In genomic region chr1:128275908-128276307, GRCm38 (mm10) we compare ENCODE assay signal across 22 mouse cellular contexts. TPM values are rescaled to one million over a fixed set of nuclear protein-coding genes. Genes with fewer than 3 reads are reported as not detected.
DNase-seq lines count a peak whose midpoint lies in the region; ATAC-seq and TF ChIP-seq lines count a peak whose summit lies in the region.
"Had no signal": no experiment of that assay in that cellular context is flagged by ENCODE, and none has a peak within 500 bp of the region (broad histone marks: within the 10 kb centered on the region; RNA-seq: fewer than 3 reads in every experiment).

No protein-coding gene starts in this region.

- no peak for TF ChIP-seq EP300 in liver, postnatal 0 days (IDR thresholded peaks at IDR 0.05; ENCODE audit: low read depth)

- H3K4me2 ChIP-seq in liver, embryonic 12.5 days: no peak overlapping the region
- H3K4me2 ChIP-seq in liver, postnatal 0 days (ENCODE audit: low read depth, low read length): no peak overlapping the region
- H3K4me2 ChIP-seq: embryonic facial prominence, embryonic 12.5 days; forebrain, embryonic 13.5 days; heart, embryonic 13.5 days; hindbrain, embryonic 15.5 days had no signal

- H3K9ac ChIP-seq in liver, embryonic 12.5 days: no peak overlapping the region
- H3K9ac ChIP-seq in liver, postnatal 0 days (replicated peaks): no peak overlapping the region
- H3K9ac ChIP-seq: embryonic facial prominence, embryonic 12.5 days; forebrain, embryonic 13.5 days; forebrain, postnatal 0 days; heart, embryonic 13.5 days; hindbrain, embryonic 15.5 days had no signal

- no peak for TF ChIP-seq CTCF in liver, postnatal 0 days (IDR thresholded peaks at IDR 0.05; ENCODE audit: low read depth)

- peaks cover 6% of the 10 kb centered on the region for H3K4me1 ChIP-seq in liver, embryonic 12.5 days
- no peaks in the 10 kb centered on the region for H3K4me1 ChIP-seq in liver, postnatal 0 days (ENCODE audit: insufficient read depth)
- H3K4me1 ChIP-seq: embryonic facial prominence, embryonic 12.5 days; forebrain, embryonic 13.5 days; heart, embryonic 13.5 days; hindbrain, embryonic 15.5 days had no signal

- H3K4me3 ChIP-seq in liver, embryonic 12.5 days: no peak overlapping the region
- no peak overlapping the region for H3K4me3 ChIP-seq in liver, postnatal 0 days (ENCODE audit: low read depth, low read length)
- H3K4me3 ChIP-seq: embryonic facial prominence, embryonic 12.5 days; forebrain, embryonic 13.5 days; heart, embryonic 13.5 days; hindbrain, embryonic 15.5 days had no signal

- ATAC-seq in liver, embryonic 12.5 days: peak; percentile 68
- no peak for ATAC-seq in liver, postnatal 0 days
- ATAC-seq in erythroid progenitor cell, adult 5-6 weeks (replicated peaks; ENCODE audit: low FRiP score, poor library complexity, severe bottlenecking): peak; percentile 77
- peak; percentile 63 for ATAC-seq in megakaryocyte progenitor cell, adult 5-6 weeks (replicated peaks; ENCODE audit: poor library complexity)
- ATAC-seq: forebrain, embryonic 13.5 days; forebrain, postnatal 0 days had no signal

- DNase-seq in liver, postnatal 0 days: no peak
- peak; percentile 27 for DNase-seq in c-Kit-positive CD71-positive TER-119-negative erythroid progenitor cells, embryonic 14.5 days (ENCODE audit: low read depth)
- no peak for DNase-seq in thymus, adult 18-20 months
- DNase-seq in kidney, adult 18-20 months: no peak
- no peak for DNase-seq in cerebellum, adult 8-10 months
- DNase-seq: adrenal gland, adult 2 months; adrenal gland, postnatal 25 days; cerebellum, adult 2 months; cerebellum, postnatal 14 days; forebrain, postnatal 0 days; gastrocnemius, postnatal 14 days; heart, postnatal 36 days had no signal

- H3K27me3 ChIP-seq in liver, embryonic 12.5 days (replicated peaks): no peaks in the 10 kb centered on the region
- H3K27me3 ChIP-seq in liver, postnatal 0 days (ENCODE audit: insufficient read depth, low read length): no peaks in the 10 kb centered on the region
- H3K27me3 ChIP-seq: CH12.LX; embryonic facial prominence, embryonic 12.5 days; forebrain, embryonic 13.5 days; heart, embryonic 13.5 days; hindbrain, embryonic 15.5 days had no signal

- H3K36me3 ChIP-seq in liver, embryonic 12.5 days: peaks cover 93% of the 10 kb centered on the region
- peaks cover 67% of the 10 kb centered on the region for H3K36me3 ChIP-seq in liver, postnatal 0 days (replicated peaks; ENCODE audit: insufficient read depth, low read length)

- H3K27ac ChIP-seq in liver, embryonic 12.5 days: no peak overlapping the region
- H3K27ac ChIP-seq in liver, postnatal 0 days (ENCODE audit: low read depth): no peak overlapping the region
- H3K27ac ChIP-seq: embryonic facial prominence, embryonic 12.5 days; forebrain, embryonic 13.5 days; heart, embryonic 13.5 days; hindbrain, embryonic 15.5 days had no signal

- no peaks in the 10 kb centered on the region for H3K9me3 ChIP-seq in liver, embryonic 12.5 days (replicated peaks)
- no peaks in the 10 kb centered on the region for H3K9me3 ChIP-seq in liver, postnatal 0 days (ENCODE audit: low read length)
- H3K9me3 ChIP-seq: embryonic facial prominence, embryonic 12.5 days; forebrain, embryonic 13.5 days; heart, embryonic 13.5 days; hindbrain, embryonic 15.5 days had no signal

- WGBS in liver, embryonic 12.5 days (ENCODE audit: insufficient replicate concordance): 65% methylated on average over 1 of the region's 1 CpGs
- 65% methylated on average over 1 of the region's 1 CpGs for WGBS in liver, postnatal 0 days (ENCODE audit: insufficient replicate concordance)

RNA-seq across cellular contexts. Expression of gene Ubxn4, which starts 32.1 kb away (rescaled TPM):
- 43.1 and 43.5 TPM in 2 replicates for polyA plus RNA-seq in liver, embryonic 12.5 days (2016; fragmentation: Nextera tagmentation; extraction: Ambion mirVana)
- polyA plus RNA-seq in liver, postnatal 0 days (2015; fragmentation: Nextera tagmentation; extraction: Ambion mirVana): 33.1 and 35.1 TPM in 2 replicates
- total RNA-seq in erythroid progenitor cell, adult 5-6 weeks (2015; ENCODE audit: low replicate concordance): 10.1 and 13.4 TPM in 2 replicates
- total RNA-seq in erythroid progenitor cell, adult 5-6 weeks (2017; ENCODE audit: low replicate concordance): 52.7 and 62.5 TPM in 2 replicates
- 48.2 and 55.7 TPM in 2 replicates for total RNA-seq in megakaryocyte progenitor cell, adult 5-6 weeks (2015)
- 79.7 and 95.5 TPM in 2 replicates for total RNA-seq in megakaryocyte progenitor cell, adult 5-6 weeks (2017)

RNA-seq across cellular contexts. Expression of gene Lct, which starts 52.2 kb away (rescaled TPM):
- polyA plus RNA-seq in liver, embryonic 12.5 days (2016; fragmentation: Nextera tagmentation; extraction: Ambion mirVana): 0.05 TPM in 1 of 2 replicates, not detected in the other
- polyA plus RNA-seq in liver, postnatal 0 days (2015; fragmentation: Nextera tagmentation; extraction: Ambion mirVana): 0.07 TPM in 1 of 2 replicates, not detected in the other
- total RNA-seq in erythroid progenitor cell, adult 5-6 weeks (2015; ENCODE audit: low replicate concordance): 0.36 TPM in 1 of 2 replicates, not detected in the other
- total RNA-seq in erythroid progenitor cell, adult 5-6 weeks (2017; ENCODE audit: low replicate concordance): 0.26 TPM in 1 of 2 replicates, not detected in the other
- 0.07 and 0.20 TPM in 2 replicates for total RNA-seq in megakaryocyte progenitor cell, adult 5-6 weeks (2015)
- total RNA-seq in megakaryocyte progenitor cell, adult 5-6 weeks (2017): 0.75 TPM in 1 of 2 replicates, not detected in the other
- total RNA-seq: gastrocnemius, adult 18-20 months; gastrocnemius, postnatal 14 days; heart, adult 8-10 months; heart, postnatal 36 days had no signal
